Mouse (Mus musculus) thymus, adult 2 months (tissue): ENCODE data around the gene Cipc.

Experiments
- CTCF ChIP-seq: fragments of 200-500 bp; IDR thresholded peaks from 2 replicates; pipeline ENCODE4 v1.5.1; 2012; ENCODE audit warnings: mild to moderate bottlenecking, control low read depth, low read length, moderate library complexity, borderline replicate concordance; ENCODE audit not compliant: control insufficient read depth, poor library complexity, insufficient read depth; ENCODE audit errors: extremely low read depth
- POLR2A ChIP-seq: fragments of 200-500 bp; IDR thresholded peaks from 2 replicates; pipeline ENCODE4 v1.6.1; 2012; ENCODE audit warnings: mild to moderate bottlenecking, low read length, control low read depth, moderate library complexity; ENCODE audit not compliant: control insufficient read depth, poor library complexity, insufficient read depth; ENCODE audit errors: extremely low read depth

DNA sequence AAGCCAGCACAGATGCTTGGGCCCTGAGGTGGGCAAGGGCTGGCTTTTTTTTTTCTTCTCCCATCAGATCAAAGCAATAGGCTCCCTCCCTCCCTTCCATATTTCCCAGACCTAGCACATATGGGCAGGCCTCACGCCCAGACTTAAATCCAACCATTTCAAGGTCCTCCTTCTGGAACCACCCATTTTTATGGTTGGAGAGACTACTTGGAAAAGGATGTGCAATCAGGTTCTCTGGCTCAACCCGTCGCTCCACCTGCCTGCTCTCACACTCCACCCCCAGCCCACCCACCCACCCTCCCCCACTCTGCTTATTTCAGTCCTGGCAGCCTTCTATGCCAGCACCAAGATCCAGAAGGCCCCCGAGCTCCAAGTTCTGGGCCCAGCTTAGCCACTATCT lies 39.7 kb downstream of the Cipc start:
- TF ChIP-seq CTCF (no peak), POLR2A (no peak)
